Mouse (Mus musculus): ENCODE data around the gene Muc1. TPM values are rescaled to one million over a fixed set of nuclear protein-coding genes. Genes with fewer than 3 reads are reported as not detected.

The Muc1 gene
- polyA plus RNA-seq (2014; fragmentation: Nextera tagmentation; extraction: Ambion mirVana) = 4.2 and 10.3 TPM in 2 replicates

DNA sequence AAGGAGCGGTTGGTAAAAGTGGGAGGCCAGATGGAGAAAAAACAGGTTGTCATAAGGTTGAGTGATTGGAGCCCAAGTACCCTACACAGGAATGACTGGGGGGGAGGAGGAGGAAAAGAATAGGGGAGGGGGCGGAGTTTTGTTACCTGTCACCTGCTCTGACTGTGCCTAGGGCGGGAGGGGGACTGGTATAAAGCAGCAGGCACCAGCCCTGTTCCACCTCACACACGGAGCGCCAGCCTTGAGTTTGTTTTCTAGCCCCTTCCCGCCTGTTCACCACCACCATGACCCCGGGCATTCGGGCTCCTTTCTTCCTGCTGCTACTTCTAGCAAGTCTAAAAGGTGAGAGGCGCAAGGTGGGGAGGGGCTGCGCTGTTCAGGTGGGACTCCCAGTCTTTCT, at the start of gene Muc1:
Gene Muc1 (plus strand): TSS at position 222 of the 400 bp plus-strand sequence.
- ATAC-seq (replicated peaks; ENCODE audit: low FRiP score, low TSS enrichment, low read depth) = no peak
- Histone ChIP-seq H3K4me3 (ENCODE audit: low read depth, low read length) (peak within 1 kb of the TSS; percentile 28), H3K27ac (ENCODE audit: low read depth) (no peak within 1 kb of the TSS), H3K4me1 (replicated peaks; ENCODE audit: control insufficient read depth, insufficient read depth, low read length) (peaks cover 25% of the 10 kb centered on the region), H3K36me3 (ENCODE audit: control insufficient read depth, insufficient read depth, low read length) (no peaks in the 10 kb centered on the region), H3K9ac (ENCODE audit: low read length) (peak within 1 kb of the TSS; percentile 40; the same call in 1 of the 2 replicates), H3K4me2 (ENCODE audit: low read length) (peak within 1 kb of the TSS; percentile 52), H3K27me3 (replicated peaks; ENCODE audit: control insufficient read depth, insufficient read depth, low read length) (0 out of 2 replicates have a peak, but pooled peaks cover 4% of the 10 kb centered on the region), H3K9me3 (ENCODE audit: control insufficient read depth, low read length) (no peaks in the 10 kb centered on the region)
- DNase-seq (ENCODE audit: low spot score) = no peak
- 20% methylated on average over 10 of the region's 10 CpGs for WGBS

GRCm38 (mm10) chr3:89181749-89182500, 46.9 kb upstream of the Muc1 start:
- Histone ChIP-seq H3K4me1 (replicated peaks; ENCODE audit: control insufficient read depth, insufficient read depth, low read length) (peaks cover 28% of the 10 kb centered on the region), H3K4me3 (ENCODE audit: low read depth, low read length) (no peak overlapping the region), H3K9ac (ENCODE audit: low read length) (no peak overlapping the region), H3K4me2 (ENCODE audit: low read length) (no peak overlapping the region), H3K36me3 (ENCODE audit: control insufficient read depth, insufficient read depth, low read length) (peaks cover 30% of the 10 kb centered on the region), H3K27ac (ENCODE audit: low read depth) (no peak overlapping the region), H3K27me3 (replicated peaks; ENCODE audit: control insufficient read depth, insufficient read depth, low read length) (no peaks in the 10 kb centered on the region), H3K9me3 (ENCODE audit: control insufficient read depth, low read length) (no peaks in the 10 kb centered on the region)
- ATAC-seq (replicated peaks; ENCODE audit: low FRiP score, low TSS enrichment, low read depth) (no peak), DNase-seq (ENCODE audit: low spot score) (no peak)
- 90% methylated on average over 27 of the region's 27 CpGs for WGBS

DNA sequence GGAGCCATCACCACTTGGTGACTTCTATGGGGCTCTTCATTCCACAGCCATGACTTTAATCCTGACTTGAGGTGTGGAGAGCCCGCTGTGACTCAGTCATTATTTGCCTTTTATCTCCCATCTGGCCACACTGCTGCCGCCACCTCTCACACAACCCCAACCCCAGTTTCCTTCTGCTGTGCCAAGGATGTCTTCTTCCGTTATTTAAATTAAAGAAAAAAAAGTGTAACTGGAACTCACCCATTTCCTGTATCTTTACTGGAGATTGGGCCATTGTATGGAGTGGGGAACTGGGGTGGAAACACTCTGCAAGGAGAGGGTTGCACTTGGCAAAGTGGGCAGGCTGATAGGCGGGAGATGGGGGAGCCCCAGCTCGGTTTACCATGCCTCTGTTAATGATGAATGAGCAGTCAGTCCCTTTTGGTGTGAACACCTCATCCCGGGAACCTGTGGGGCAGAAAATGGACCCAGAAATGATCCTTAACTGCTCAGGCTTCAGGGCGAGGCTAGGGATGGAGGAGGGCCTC, 46.3 kb upstream of the Muc1 start:
- Histone ChIP-seq H3K9me3 (ENCODE audit: control insufficient read depth, low read length) (no peaks in the 10 kb centered on the region), H3K4me1 (replicated peaks; ENCODE audit: control insufficient read depth, insufficient read depth, low read length) (peaks cover 28% of the 10 kb centered on the region), H3K9ac (ENCODE audit: low read length) (no peak overlapping the region; the same call in 1 of the 2 replicates), H3K27me3 (replicated peaks; ENCODE audit: control insufficient read depth, insufficient read depth, low read length) (no peaks in the 10 kb centered on the region), H3K4me3 (ENCODE audit: low read depth, low read length) (peak overlapping the region; percentile 54), H3K36me3 (ENCODE audit: control insufficient read depth, insufficient read depth, low read length) (peaks cover 35% of the 10 kb centered on the region), H3K27ac (ENCODE audit: low read depth) (no peak overlapping the region), H3K4me2 (ENCODE audit: low read length) (peak overlapping the region; percentile 96)
- ATAC-seq (replicated peaks; ENCODE audit: low FRiP score, low TSS enrichment, low read depth) (peak; percentile 6; the same call in 1 of the 2 replicates), DNase-seq (ENCODE audit: low spot score) (no peak)
- 39% methylated on average over 7 of the region's 7 CpGs for WGBS

DNA sequence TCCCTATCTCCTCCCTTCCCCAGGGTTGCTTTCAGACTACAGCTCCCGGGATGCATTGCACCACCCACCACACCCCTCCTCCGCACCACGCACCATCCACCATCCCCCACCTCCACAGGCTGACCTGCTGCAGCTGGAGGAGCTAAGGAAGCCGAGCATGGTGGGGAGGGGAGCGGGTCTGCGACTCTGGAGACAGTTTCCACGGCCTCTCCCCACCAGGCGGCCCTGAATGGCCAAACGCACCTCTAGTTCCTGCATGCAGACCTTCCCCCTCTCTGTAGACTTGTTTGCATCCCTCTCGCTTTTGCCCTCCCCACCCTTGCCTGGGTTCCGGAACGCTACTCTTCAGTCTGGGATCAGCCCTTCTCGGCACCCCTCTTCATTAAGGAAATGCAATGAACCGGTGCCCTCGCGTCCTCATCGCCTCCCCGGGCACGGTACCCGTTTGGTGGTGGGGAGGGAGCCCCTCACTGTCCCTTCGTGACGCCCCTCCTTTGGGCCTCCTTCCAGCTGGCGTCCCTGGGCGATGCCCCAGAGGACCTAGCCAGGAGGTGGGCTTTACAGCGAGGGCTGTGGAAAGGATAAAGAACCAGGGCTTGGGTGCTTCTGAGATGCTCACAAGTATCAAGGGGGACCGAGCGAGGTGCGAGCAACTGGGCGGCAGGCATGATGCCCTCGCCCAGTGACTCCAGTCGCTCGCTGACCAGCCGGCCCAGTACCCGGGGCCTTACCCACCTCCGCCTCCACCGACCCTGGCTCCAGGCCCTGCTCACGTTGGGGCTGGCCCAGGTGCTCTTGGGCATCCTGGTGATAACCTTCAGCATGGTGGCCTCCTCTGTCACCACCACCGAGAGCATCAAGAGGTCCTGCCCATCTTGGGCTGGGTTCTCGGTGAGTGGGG, 45.5 kb upstream of the Muc1 start, which contains the start of gene Fam189b:
Gene Fam189b (plus strand): TSS at position 86 of the 901 bp plus-strand sequence.
- Histone ChIP-seq H3K4me2 (ENCODE audit: low read length) (peak within 1 kb of the TSS; percentile 96), H3K27me3 (replicated peaks; ENCODE audit: control insufficient read depth, insufficient read depth, low read length) (no peaks in the 10 kb centered on the region), H3K9ac (ENCODE audit: low read length) (peak within 1 kb of the TSS; percentile 82), H3K9me3 (ENCODE audit: control insufficient read depth, low read length) (no peaks in the 10 kb centered on the region), H3K36me3 (ENCODE audit: control insufficient read depth, insufficient read depth, low read length) (peaks cover 37% of the 10 kb centered on the region), H3K27ac (ENCODE audit: low read depth) (peak within 1 kb of the TSS; percentile 77), H3K4me3 (ENCODE audit: low read depth, low read length) (peak within 1 kb of the TSS; percentile 54), H3K4me1 (replicated peaks; ENCODE audit: control insufficient read depth, insufficient read depth, low read length) (peaks cover 24% of the 10 kb centered on the region)
- ATAC-seq (replicated peaks; ENCODE audit: low FRiP score, low TSS enrichment, low read depth) (peak; percentile 88), DNase-seq (ENCODE audit: low spot score) (peak; percentile 93)
- 6% methylated on average over 39 of the region's 39 CpGs for WGBS

DNA sequence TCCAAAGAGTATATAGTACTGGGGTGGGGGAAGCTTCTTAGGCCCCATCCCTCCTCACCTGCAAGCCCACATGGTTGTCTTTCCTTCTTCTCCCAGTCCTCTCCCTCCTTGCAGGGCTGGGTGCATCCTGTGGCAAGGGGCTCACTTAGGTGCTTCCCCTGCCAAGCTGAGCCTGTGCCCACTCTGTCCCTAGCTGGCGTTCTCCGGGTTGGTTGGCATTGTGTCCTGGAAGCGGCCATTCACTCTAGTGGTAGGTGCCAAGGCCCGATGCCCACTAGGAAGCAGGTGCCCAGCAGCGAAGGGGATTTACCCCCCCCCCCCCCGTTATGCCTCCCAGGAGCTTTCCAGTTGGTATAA, 44.9 kb upstream of the Muc1 start:
- H3K27ac ChIP-seq (ENCODE audit: low read depth) = no peak overlapping the region
- ATAC-seq (replicated peaks; ENCODE audit: low FRiP score, low TSS enrichment, low read depth) = no peak
- WGBS = 75% methylated on average over 6 of the region's 6 CpGs
- peaks cover 37% of the 10 kb centered on the region for H3K36me3 ChIP-seq (ENCODE audit: control insufficient read depth, insufficient read depth, low read length)
- no peak for DNase-seq (ENCODE audit: low spot score)
- H3K27me3 ChIP-seq (replicated peaks; ENCODE audit: control insufficient read depth, insufficient read depth, low read length) = no peaks in the 10 kb centered on the region
- H3K4me1 ChIP-seq (replicated peaks; ENCODE audit: control insufficient read depth, insufficient read depth, low read length) = peaks cover 18% of the 10 kb centered on the region
- peak overlapping the region; percentile 82 for H3K9ac ChIP-seq (ENCODE audit: low read length)
- peak overlapping the region; percentile 96 for H3K4me2 ChIP-seq (ENCODE audit: low read length)
- no peaks in the 10 kb centered on the region for H3K9me3 ChIP-seq (ENCODE audit: control insufficient read depth, low read length)
- H3K4me3 ChIP-seq (ENCODE audit: low read depth, low read length) = peak overlapping the region; percentile 54

- H3K9me3 ChIP-seq (ENCODE audit: control insufficient read depth, low read length) = no peaks in the 10 kb centered on the region
- no peak overlapping the region for H3K27ac ChIP-seq (ENCODE audit: low read depth)
- H3K4me2 ChIP-seq (ENCODE audit: low read length) = no peak overlapping the region
- no peak overlapping the region for H3K4me3 ChIP-seq (ENCODE audit: low read depth, low read length)
- peaks cover 15% of the 10 kb centered on the region for H3K4me1 ChIP-seq (replicated peaks; ENCODE audit: control insufficient read depth, insufficient read depth, low read length)
- H3K36me3 ChIP-seq (ENCODE audit: control insufficient read depth, insufficient read depth, low read length) = peaks cover 7% of the 10 kb centered on the region
- DNase-seq (ENCODE audit: low spot score) (no peak), ATAC-seq (replicated peaks; ENCODE audit: low FRiP score, low TSS enrichment, low read depth) (no peak)
- no peaks in the 10 kb centered on the region for H3K27me3 ChIP-seq (replicated peaks; ENCODE audit: control insufficient read depth, insufficient read depth, low read length)
- WGBS = 63% methylated on average over 23 of the region's 23 CpGs
- no peak overlapping the region for H3K9ac ChIP-seq (ENCODE audit: low read length)
Measured at GRCm38 (mm10) chr3:89187197-89187596, 41.7 kb upstream of the Muc1 start.

GRCm38 (mm10) chr3:89187690-89188477, 41.0 kb upstream of the Muc1 start:
- DNase-seq (ENCODE audit: low spot score) (no peak), ATAC-seq (replicated peaks; ENCODE audit: low FRiP score, low TSS enrichment, low read depth) (no peak)
- Histone ChIP-seq H3K27me3 (replicated peaks; ENCODE audit: control insufficient read depth, insufficient read depth, low read length) (no peaks in the 10 kb centered on the region), H3K4me3 (ENCODE audit: low read depth, low read length) (no peak overlapping the region), H3K27ac (ENCODE audit: low read depth) (no peak overlapping the region), H3K4me2 (ENCODE audit: low read length) (no peak overlapping the region), H3K36me3 (ENCODE audit: control insufficient read depth, insufficient read depth, low read length) (peaks cover 7% of the 10 kb centered on the region; the same call in 1 of the 2 replicates), H3K4me1 (replicated peaks; ENCODE audit: control insufficient read depth, insufficient read depth, low read length) (peaks cover 15% of the 10 kb centered on the region), H3K9ac (ENCODE audit: low read length) (no peak overlapping the region), H3K9me3 (ENCODE audit: control insufficient read depth, low read length) (no peaks in the 10 kb centered on the region)
- 83% methylated on average over 18 of the region's 18 CpGs for WGBS

DNA sequence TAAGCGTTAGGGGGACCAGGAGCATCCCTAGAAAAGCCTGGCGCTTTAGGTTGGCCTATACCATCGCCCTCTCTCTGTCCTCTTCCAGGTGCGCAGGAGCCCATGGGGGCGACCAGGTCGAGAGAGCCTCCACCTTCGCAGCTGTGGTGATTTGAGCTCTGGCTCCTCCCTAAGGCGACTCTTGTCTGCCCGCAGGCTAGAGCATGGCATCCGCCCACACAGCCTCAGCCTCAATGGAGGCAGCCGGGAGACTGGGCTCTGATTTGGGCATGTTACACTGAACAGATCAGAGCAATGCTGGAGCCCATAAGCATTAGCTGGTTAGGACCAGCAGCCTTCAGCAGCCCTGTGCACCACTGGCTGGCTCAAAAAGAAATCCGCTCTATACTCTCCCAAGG, 40.4 kb upstream of the Muc1 start:
- no peaks in the 10 kb centered on the region for H3K27me3 ChIP-seq (replicated peaks; ENCODE audit: control insufficient read depth, insufficient read depth, low read length)
- no peak overlapping the region for H3K27ac ChIP-seq (ENCODE audit: low read depth)
- no peak overlapping the region for H3K9ac ChIP-seq (ENCODE audit: low read length)
- WGBS = 74% methylated on average over 12 of the region's 12 CpGs
- no peak for DNase-seq (ENCODE audit: low spot score)
- no peak overlapping the region for H3K4me3 ChIP-seq (ENCODE audit: low read depth, low read length)
- no peak for ATAC-seq (replicated peaks; ENCODE audit: low FRiP score, low TSS enrichment, low read depth)
- peaks cover 15% of the 10 kb centered on the region for H3K4me1 ChIP-seq (replicated peaks; ENCODE audit: control insufficient read depth, insufficient read depth, low read length)
- no peak overlapping the region for H3K4me2 ChIP-seq (ENCODE audit: low read length)
- peaks cover 7% of the 10 kb centered on the region; the same call in 1 of the 2 replicates for H3K36me3 ChIP-seq (ENCODE audit: control insufficient read depth, insufficient read depth, low read length)
- no peaks in the 10 kb centered on the region for H3K9me3 ChIP-seq (ENCODE audit: control insufficient read depth, low read length)
